Mouse (Mus musculus) kidney, postnatal 10 days (tissue): ENCODE results near the gene Zdhhc4.

Source experiments
- DNase-seq: peaks from one replicate; pipeline ENCODE4 v3.0.0; 2021; ENCODE audit warnings: mixed read lengths

Gene Zdhhc4

GRCm38 (mm10) chr5:143272540-143273330 lies 56.3 kb downstream of the Zdhhc4 start:
- DNase-seq: no peak

GRCm38 (mm10) chr5:143272108-143272507 lies 56.9 kb downstream of the Zdhhc4 start:
- DNase-seq: no peak

GRCm38 (mm10) chr5:143271642-143272041 lies 57.4 kb downstream of the Zdhhc4 start:
- DNase-seq: no peak

GRCm38 (mm10) chr5:143270151-143270519 lies 58.9 kb downstream of the Zdhhc4 start:
- no peak for DNase-seq

GRCm38 (mm10) chr5:143269363-143270150 lies 59.5 kb downstream of the Zdhhc4 start, which contains the start of gene Zfp316:
Gene Zfp316, minus strand, starts transcription at chr5:143270022.
- DNase-seq: peak; percentile 84

- DNase-seq: no peak
Measured at GRCm38 (mm10) chr5:143268985-143269362, 60.1 kb downstream of the Zdhhc4 start.

GRCm38 (mm10) chr5:143266794-143267193 lies 62.3 kb downstream of the Zdhhc4 start:
- DNase-seq: no peak
